Mouse (Mus musculus) thymus, adult 2 months (tissue): Measurements from ENCODE around the gene Daam1. TPM values are rescaled to one million over a fixed set of nuclear protein-coding genes. Genes with fewer than 3 reads are reported as not detected.

Experiments used
- DNase-seq: peaks from one replicate; pipeline ENCODE4 v3.0.0; 2021
- H3K27ac ChIP-seq: fragments of 200-500 bp; 2 replicates; pipeline ENCODE4 v1.5.1; 2012; ENCODE audit warnings: low read length, control low read depth; ENCODE audit not compliant: control insufficient read depth, insufficient read depth
- H3K27me3 ChIP-seq: fragments of 200-500 bp; 2 replicates; pipeline ENCODE4 v1.6.1; 2012; ENCODE audit warnings: mild to moderate bottlenecking, low read length, moderate library complexity, mixed read lengths; ENCODE audit not compliant: control insufficient read depth, insufficient read depth
- H3K36me3 ChIP-seq: fragments of 200-500 bp; 2 replicates; pipeline ENCODE4 v1.6.1; 2012; ENCODE audit warnings: mild to moderate bottlenecking, low read length, moderate library complexity; ENCODE audit not compliant: control insufficient read depth, insufficient read depth
- H3K4me1 ChIP-seq: fragments of 200-500 bp; replicated peaks from 2 replicates; pipeline ENCODE4 v1.6.1; 2012; ENCODE audit warnings: low read length; ENCODE audit not compliant: control insufficient read depth, insufficient read depth
- H3K4me3 ChIP-seq: fragments of 200-500 bp; 2 replicates; pipeline ENCODE4 v1.5.1; 2012; ENCODE audit warnings: mild to moderate bottlenecking, low read length, control low read depth, moderate library complexity; ENCODE audit not compliant: control insufficient read depth, insufficient read depth
- CTCF ChIP-seq: fragments of 200-500 bp; IDR thresholded peaks from 2 replicates; pipeline ENCODE4 v1.5.1; 2012; ENCODE audit warnings: mild to moderate bottlenecking, control low read depth, low read length, moderate library complexity, borderline replicate concordance; ENCODE audit not compliant: control insufficient read depth, poor library complexity, insufficient read depth; ENCODE audit errors: extremely low read depth
- POLR2A ChIP-seq: fragments of 200-500 bp; IDR thresholded peaks from 2 replicates; pipeline ENCODE4 v1.6.1; 2012; ENCODE audit warnings: mild to moderate bottlenecking, low read length, control low read depth, moderate library complexity; ENCODE audit not compliant: control insufficient read depth, poor library complexity, insufficient read depth; ENCODE audit errors: extremely low read depth
- WGBS: fragments of 180-500 bp; shearing (Covaris S2); methylation state at CpG from one replicate; pipeline ENCODE4 v1.1.7; 2018; 5-methylcytosine and 5-hydroxymethylcytosine counted together
- polyA plus RNA-seq: library from polyadenylated mRNA; depleted of rRNA; stranded (reverse); fragments of >200 nt; gene quantifications from 2 replicates; pipeline ENCODE4 v1.2.3, GENCODE M21; 2012

Gene Daam1
- polyA plus RNA-seq, 1 experiment: 3.4 TPM

DNA sequence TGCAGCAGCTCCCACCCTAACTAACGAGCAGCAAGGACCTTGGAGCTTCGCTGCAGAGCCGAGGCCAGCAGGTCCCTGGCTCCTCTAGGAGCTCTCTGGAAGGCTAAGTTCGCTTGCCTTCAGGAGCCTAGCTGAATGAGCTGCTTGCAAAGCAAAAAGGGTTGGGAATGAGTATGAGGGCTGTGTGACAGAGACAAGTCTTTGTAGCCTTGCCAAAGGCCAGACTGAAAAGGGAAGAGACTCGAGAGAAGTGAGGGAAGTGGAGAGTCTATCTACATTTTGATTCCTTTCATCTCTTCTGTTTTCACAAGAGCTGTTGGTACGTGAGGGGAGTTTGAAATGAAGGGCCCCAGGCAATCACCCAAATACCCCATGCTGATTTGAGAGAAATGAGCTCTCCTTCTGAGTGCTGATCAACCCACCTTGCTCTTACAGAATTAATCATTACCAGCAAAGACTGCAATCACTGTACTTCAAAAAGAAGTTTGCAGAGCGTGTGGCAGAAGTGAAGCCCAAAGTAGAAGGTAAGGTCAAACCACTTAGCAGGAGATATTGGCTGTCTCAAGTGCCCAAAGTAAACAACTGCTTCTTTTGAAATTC is 145.6 kb downstream of the Daam1 start:
- Histone ChIP-seq H3K27ac (no peak overlapping the region), H3K27me3 (no peaks in the 10 kb centered on the region), H3K36me3 (no peaks in the 10 kb centered on the region), H3K4me3 (no peak overlapping the region), H3K4me1 (no peaks in the 10 kb centered on the region)
- no peak for DNase-seq
- TF ChIP-seq POLR2A (no peak), CTCF (no peak)
- WGBS: 80% methylated on average over 7 of the region's 7 CpGs

DNA sequence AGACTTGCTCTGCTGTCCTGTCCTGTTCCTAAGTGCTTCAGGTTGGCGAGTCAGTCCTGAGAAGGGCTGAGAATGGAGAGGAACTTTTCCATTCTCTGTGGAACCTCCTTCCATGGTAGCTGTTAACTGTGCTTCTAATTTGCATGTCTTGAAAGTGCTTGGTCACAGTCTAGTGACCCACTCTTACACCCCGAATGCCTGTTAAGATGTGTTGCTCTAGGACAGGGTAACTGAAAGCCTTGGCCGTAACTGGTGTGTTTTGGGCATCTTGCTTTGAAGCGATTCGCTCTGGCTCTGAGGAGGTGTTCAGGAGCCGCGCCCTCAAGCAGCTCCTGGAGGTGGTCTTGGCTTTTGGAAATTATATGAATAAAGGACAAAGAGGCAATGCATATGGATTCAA is 146.5 kb downstream of the Daam1 start:
- TF ChIP-seq POLR2A (no peak), CTCF (no peak)
- H3K36me3 ChIP-seq: no peaks in the 10 kb centered on the region
- no peaks in the 10 kb centered on the region for H3K27me3 ChIP-seq
- H3K4me3 ChIP-seq: no peak overlapping the region
- 98% methylated on average over 7 of the region's 7 CpGs for WGBS
- no peak for DNase-seq
- H3K4me1 ChIP-seq: no peaks in the 10 kb centered on the region
- H3K27ac ChIP-seq: no peak overlapping the region

DNA sequence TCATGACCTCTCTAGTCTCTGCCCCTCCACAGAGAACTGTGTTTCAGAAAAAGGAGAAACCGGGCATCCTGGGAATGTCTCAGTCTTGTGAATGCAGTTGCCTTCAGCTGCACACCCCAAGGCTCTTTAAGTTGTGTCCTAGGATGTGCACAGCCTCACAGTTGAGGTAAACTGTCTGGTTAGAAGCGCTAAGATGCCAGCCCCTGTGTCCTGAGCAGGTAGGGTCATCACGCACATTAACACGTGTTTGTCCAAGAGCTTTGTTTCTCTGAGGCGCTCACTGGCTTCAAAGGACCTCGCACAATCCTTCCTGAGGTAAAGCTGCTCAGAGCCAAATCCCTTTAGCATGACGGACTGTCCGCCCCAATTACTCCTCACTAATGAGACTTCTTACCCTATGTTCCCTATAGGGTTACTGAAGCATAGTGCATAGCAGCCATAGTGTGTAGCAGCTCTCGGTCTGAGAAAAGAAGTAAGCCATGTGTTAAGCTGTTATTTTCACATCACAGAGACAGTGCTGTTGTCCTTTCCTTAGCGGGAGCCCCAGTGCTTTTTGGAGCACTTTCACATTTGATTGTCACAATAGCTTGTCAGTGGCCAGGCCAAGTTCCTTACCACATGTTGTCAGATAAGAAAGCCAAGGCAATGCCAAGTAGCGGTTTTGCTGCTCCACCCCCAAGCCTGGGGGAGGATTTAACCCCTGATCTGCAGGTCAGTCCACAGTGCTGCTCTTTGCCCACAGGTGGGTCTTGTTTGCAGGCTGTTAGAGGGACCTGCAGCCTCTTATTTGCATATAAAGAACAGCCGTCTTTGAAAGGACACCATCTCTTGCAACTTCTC is 147.9 kb downstream of the Daam1 start:
- Histone ChIP-seq H3K27ac (no peak overlapping the region), H3K36me3 (no peaks in the 10 kb centered on the region), H3K4me1 (no peaks in the 10 kb centered on the region), H3K27me3 (no peaks in the 10 kb centered on the region), H3K4me3 (no peak overlapping the region)
- TF ChIP-seq CTCF (no peak), POLR2A (no peak)
- WGBS: 67% methylated on average over 12 of the region's 12 CpGs
- DNase-seq: no peak

DNA sequence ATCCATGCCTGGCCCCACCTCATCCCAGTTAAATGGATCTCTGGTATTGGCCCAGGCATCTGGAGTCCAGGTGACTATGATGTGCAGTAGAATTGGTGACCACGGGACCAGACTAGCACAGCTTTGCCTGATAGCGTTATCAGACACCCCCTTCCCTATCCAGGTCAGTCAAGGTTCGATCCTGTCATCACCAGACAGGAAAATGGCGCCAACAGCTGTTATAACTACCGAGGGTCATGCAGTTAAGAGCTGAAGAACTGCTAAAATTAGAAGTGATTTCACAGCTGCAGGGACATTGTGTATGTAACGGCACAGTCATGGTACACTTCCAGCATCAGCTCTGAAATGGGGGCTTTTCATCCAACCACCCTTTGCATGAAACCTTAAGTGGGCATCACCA is 149.3 kb downstream of the Daam1 start:
- 83% methylated on average over 6 of the region's 6 CpGs for WGBS
- no peak for TF ChIP-seq CTCF
- TF ChIP-seq POLR2A: no peak
- no peak overlapping the region for H3K4me3 ChIP-seq
- H3K27ac ChIP-seq: no peak overlapping the region
- no peaks in the 10 kb centered on the region for H3K36me3 ChIP-seq
- DNase-seq: no peak
- H3K4me1 ChIP-seq: no peaks in the 10 kb centered on the region
- H3K27me3 ChIP-seq: no peaks in the 10 kb centered on the region

DNA sequence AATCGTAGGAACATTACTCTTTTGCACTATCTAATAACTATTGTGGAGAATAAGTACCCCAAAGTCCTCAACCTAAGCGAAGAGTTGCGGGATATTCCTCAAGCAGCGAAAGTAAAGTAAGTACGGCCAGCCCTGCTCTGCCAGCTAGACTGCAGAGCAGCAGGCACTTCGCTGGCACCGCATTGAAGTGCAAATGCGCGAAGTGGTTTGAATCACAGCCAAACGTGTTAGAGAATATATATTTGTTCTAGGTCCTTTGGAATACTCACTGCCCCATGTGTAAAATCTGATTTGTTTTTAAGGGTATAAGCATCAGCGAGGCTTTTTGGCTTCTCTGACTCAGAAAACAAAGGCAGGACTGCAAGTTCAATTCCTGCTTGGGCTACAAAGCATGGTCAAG is 149.9 kb downstream of the Daam1 start:
- H3K36me3 ChIP-seq: no peaks in the 10 kb centered on the region
- DNase-seq: no peak
- no peaks in the 10 kb centered on the region for H3K4me1 ChIP-seq
- H3K27ac ChIP-seq: no peak overlapping the region
- H3K27me3 ChIP-seq: no peaks in the 10 kb centered on the region
- no peak overlapping the region for H3K4me3 ChIP-seq
- 95% methylated on average over 11 of the region's 11 CpGs for WGBS
- no peak for TF ChIP-seq CTCF

DNA sequence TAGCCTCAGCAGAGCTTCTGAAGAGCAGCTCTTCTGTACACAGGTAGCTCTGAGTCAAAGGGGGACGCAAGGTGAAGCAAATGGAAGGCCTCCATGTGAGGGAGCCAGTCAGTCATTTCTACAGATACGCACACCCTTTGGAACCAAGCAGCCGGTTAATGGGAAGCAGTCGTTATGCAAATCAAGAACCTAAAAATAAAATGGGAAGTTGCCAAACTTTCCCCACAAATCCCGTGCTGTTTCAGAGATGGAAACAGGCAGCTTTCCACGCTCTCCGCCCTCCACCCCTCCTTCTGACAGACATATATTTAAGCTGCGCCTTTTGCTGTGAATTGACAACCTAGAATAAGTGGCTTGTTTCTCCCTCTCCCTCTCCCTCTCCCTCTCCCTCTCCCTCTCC is 150.4 kb downstream of the Daam1 start:
- no peaks in the 10 kb centered on the region for H3K4me1 ChIP-seq
- 88% methylated on average over 8 of the region's 8 CpGs for WGBS
- DNase-seq: no peak
- H3K4me3 ChIP-seq: no peak overlapping the region
- H3K36me3 ChIP-seq: no peaks in the 10 kb centered on the region
- H3K27ac ChIP-seq: no peak overlapping the region
- H3K27me3 ChIP-seq: no peaks in the 10 kb centered on the region
- no peak for TF ChIP-seq CTCF
- TF ChIP-seq POLR2A: no peak
